Mouse (Mus musculus): ENCODE results near the gene Pdx1. TPM values are rescaled to one million over a fixed set of nuclear protein-coding genes. Genes with fewer than 3 reads are reported as not detected.

Pdx1 gene
- total RNA-seq, 2 experiments from 2014 or later: not detected

DNA sequence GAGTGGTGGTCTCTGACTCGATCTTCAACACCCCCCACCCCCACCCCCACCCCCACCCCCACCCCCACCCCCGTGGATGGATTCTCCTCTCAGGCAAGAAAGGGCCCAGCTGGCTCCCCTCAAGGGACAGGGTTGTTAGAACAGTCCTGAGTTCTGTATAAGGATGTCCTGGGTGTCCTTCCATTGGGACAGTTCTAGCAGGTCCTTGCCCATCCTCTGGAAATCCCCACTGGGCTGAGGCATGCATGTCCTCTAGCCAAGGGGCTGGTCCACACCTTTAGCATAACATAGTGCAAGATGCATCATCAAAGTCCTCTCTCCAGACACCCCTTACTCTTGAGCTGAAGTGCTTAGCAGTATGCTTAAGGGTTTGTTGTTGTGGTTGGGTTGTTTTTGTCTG, 40.0 kb downstream of the Pdx1 start:
- no peak for DNase-seq

DNA sequence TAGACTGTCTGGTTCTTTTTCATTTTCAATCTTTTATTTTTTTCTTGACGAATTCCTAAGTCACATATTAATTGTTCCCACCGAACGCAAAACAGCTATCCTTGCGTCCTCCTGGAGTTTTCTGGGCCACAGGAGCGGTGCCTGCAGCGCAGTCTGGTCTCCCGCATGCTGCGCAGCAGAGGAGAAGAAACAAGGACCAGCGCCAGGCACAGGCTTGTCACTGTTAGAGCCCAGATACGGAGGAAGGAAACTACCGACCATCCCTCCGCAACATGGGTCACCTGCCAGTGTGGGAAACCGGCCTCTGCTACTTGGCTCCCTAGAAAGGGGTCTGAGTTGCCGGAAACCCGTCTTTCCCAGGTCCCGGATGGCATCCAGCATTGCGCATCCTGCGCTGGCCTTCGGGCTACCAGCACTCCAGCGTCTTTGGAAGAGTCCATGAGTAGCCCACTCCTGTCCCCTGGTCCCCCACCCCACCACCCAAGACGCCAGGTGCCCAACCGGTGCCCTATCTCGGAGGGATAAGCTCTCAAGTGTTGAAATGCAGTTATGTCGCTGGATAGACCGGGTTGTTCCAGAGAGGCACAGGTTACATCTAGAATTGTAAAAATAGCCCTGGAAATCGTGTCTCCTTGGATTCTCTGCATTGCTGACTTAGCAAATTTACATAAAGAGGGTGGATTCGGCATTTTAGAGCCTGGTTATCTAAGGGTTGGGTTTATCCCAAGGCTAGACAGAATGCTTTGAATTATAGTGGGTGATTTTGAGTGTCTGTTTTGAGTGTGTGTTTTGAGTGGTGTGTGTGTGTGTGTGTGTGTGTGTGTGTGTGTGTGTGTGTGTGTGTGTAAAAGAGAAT, 43.3 kb downstream of the Pdx1 start:
- DNase-seq: no peak

DNA sequence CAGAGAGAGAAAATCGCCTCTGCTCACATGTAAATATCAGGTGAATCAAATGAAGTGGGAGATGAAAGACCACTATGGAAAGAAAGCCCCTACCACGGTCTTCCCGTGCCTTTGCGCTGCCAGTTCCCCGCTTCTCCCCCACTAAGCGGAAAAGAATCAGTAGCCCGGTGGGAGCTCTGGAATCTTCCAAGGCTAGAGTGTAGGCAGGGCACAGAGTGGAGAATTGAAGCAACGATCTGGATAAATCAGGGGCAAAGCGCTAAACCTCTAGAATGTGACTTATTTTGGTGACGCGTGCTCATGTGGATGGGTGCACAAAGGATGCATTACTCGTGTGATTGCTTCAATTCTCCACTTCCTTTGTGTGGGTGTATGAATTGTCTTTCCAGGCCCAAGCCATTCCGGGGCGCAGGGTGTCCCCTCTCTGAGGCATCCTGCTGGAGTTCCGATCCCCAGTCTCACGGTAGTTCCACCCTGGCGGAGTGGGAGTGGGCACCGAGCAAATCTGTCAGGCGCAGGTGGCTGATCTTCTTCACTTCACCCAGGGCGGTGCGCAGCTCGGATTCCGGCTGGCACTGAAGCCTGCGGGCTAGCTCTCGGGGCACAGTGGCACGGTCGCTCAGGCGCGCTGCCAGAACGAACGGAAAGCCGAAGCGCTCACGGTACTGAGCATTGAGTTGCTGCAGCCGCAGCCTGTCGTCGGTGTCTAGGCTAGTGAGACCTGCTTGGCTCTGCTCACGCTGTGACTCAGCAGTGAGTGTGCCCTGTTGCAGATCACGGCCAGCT, 45.1 kb downstream of the Pdx1 start:
- DNase-seq: peak; percentile 47

DNA sequence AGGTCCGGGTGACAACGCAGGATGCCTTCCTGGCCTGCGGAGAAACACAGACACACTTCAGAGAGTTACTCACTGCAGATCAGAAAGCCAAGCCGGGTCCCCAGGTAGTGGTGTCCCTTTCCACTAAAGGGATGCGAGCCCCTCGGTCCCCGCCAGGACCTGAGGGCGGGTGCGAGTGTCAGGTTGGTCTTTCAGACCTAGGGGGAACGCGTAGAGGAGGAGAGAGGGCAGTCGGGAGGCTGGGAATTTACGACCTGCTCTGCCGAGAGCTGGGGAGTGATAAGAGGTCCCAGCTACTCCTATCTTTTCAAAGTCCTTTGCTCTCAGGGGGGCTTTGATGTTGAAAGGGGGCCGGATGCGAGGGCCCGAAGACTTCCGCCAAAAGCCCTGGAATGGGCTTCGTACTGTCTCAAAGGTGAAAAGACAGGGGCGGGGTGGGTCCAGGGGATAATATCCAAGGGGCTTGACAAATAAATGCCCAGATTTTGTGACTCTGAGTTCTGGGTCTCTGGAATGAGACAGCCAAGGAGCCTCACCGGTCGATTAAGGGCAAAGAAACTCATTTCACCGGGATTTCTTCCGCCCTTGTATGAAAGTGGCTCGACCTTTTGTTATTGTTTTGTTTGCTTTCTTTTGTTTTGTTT, 45.8 kb downstream of the Pdx1 start:
- no peak for DNase-seq

DNA sequence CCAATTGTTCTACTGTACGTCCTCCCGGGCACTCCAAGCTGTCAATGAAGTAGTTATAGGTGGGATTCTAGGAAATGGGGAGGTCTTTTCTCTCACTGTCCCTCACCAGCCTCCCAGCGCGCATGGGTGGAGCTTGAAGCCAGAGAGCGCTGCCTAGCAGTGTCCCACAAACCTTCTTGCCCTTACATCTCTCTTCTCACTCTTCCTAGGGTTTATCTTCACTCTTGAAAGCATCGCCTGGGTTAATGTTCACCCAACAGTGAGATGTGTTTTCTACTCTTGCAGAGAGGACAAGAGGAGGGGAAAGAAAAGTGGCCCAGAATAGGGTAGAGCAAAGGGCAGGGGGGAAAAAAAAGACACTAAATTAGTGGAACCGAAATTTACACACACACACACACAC, 47.6 kb downstream of the Pdx1 start:
- no peak for DNase-seq

DNA sequence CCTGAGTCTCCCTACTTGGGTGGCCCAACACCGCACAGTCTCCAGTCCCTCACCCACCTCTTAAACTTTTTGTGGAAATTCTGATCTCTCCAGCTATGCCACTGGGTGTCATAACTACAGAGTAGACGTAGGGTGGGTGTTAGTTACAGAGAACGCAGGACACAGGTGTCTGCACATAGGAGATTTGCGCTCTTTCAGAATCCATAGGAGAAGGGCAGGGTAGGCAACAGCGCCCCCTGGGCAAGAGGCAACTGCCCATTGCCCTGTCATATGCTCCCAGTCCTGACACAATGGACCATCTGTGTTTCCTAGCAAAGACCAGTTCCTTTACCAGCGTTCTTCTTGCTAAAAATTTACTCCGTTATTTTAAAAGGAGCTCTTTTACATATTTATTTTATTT, 48.2 kb downstream of the Pdx1 start:
- DNase-seq: no peak

DNA sequence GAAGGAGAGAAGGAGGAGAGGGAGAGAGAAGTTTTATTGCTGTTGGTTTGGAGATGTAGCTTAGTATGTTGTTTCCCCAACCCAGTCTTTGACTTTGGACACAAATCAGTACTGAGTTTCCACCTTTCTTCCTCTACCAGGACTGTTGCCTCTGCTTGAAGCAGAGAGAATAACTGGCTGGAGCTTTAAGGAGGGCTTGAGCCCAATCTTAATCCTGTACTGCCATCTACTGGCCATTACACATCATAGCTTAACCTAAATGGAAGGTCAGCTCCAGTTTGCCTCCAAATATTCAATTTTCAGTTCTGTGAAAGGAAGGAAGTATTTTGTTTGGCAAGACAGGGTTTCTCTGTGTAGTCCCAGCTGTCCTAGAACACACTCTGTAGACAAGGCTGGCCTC, 49.9 kb downstream of the Pdx1 start:
- DNase-seq: peak; percentile 26

DNA sequence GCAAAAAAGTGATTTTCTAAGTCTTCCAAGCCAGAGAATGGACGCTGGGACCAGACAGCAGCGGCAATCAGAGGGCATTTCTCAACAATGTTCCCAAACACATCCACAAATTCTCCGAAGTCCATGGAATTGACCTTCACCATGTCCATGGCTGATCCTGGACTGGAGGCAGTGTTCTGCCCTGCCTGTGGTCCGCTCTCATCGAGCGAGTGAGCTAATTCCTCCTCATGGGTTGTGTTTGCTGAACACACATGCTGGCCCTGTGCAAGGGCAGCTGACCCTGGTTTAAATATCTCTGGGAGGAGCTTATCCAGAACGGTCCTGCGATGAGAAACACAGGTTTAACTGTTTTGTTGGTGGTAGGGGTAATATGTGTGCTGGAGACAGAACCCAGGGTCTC, 52.4 kb downstream of the Pdx1 start, which contains the start of gene Urad:
Urad (minus strand) TSS at position 258 of the 400 bp plus-strand sequence.
- no peak for DNase-seq

DNA sequence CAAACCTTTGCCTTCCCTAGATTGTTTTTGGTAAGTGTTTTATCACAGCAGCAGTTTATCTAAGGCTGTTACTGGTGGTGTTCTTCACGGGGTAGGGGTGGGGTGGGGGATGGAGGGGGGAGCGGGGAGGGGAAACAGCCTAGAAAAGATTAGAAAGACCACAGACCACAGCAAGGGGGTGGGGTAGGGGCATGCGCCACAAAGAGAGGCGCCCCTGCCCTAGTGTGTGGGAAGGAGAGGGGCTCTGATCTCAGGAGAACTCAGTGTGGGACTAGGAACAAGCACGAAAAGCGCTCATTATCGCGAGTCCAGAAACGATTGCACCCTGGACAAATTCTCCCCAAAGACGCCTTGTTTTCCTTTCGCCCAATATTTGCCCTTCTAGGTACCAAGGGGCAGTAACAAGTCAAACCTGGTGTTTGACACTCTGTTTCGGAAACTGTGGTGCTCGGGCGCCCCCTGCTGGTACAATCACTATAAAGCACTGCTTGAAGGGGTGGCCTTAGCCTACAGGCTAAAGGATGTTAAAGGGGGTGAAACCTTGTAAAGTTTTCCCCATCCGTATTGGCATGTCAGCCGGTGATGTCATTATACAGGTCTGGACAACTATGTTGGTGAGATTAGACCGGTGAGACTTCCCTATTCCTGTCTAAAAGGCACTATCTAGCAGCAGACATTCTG, 53.6 kb downstream of the Pdx1 start:
- DNase-seq: peak; percentile 87

Small RNA genes within 50 kb of the gene (microRNA-seq; reads per million reads assigned to microRNA genes)
- not detected for gene Mir7k

Other genes with a start within 250 kb of the Pdx1 start
- gene Lnx2, start 193.4 kb upstream of the Pdx1 start, total RNA-seq (2021): 10 to 100 TPM; 17.0 to 18.3 TPM
- 100 to 1,000 TPM; 145 to 159 TPM for gene Polr1d, start 192.9 kb upstream of the Pdx1 start, total RNA-seq (2021)
- not detected for gene Gsx1, start 81.3 kb upstream of the Pdx1 start, total RNA-seq (2021)
- not detected for gene Cdx2, start 37.3 kb downstream of the Pdx1 start, total RNA-seq (2021)
- 10 to 100 TPM in 1 of 2 experiments, 1 to 10 TPM in 1; 6.1 to 14.8 TPM for gene Urad, start 52.5 kb downstream of the Pdx1 start, total RNA-seq (2021)
- gene Flt3, start 130.5 kb downstream of the Pdx1 start, total RNA-seq (2021): under 1 TPM; 0.42 to 0.72 TPM
- gene Pan3, start 160.2 kb downstream of the Pdx1 start, total RNA-seq (2021): 100 to 1,000 TPM in 1 of 2 experiments, 10 to 100 TPM in 1; 90.5 to 106 TPM